Mouse (Mus musculus) forebrain, embryonic 10.5 days (tissue): ENCODE data around the gene Wnt5b. TPM values are rescaled to one million over a fixed set of nuclear protein-coding genes. Genes with fewer than 3 reads are reported as not detected.
A peak's percentile ranks its signal among the peaks of the same experiment; 100 is the strongest.

Experiments
- DNase-seq: peaks from one replicate; pipeline ENCODE4 v3.0.0-alpha.2; 2017; ENCODE audit warnings: low spot score; ENCODE audit errors: extremely low spot score
- H3K27ac ChIP-seq: fragments of 300-500 bp; sonication (generic); 2 replicates; pipeline ENCODE4 v1.5.1; 2016; ENCODE audit warnings: mild to moderate bottlenecking
- H3K27me3 ChIP-seq: fragments of 300-500 bp; sonication (generic); 2 replicates; pipeline ENCODE4 v1.6.1; 2016; ENCODE audit warnings: mild to moderate bottlenecking; ENCODE audit not compliant: poor library complexity, severe bottlenecking
- H3K36me3 ChIP-seq: fragments of 300-500 bp; sonication (generic); replicated peaks from 2 replicates; pipeline ENCODE4 v1.6.1; 2016; ENCODE audit warnings: mild to moderate bottlenecking, moderate library complexity
- H3K4me1 ChIP-seq: fragments of 300-500 bp; sonication (generic); 2 replicates; pipeline ENCODE4 v1.6.1; 2016
- H3K4me3 ChIP-seq: fragments of 300-500 bp; sonication (generic); 2 replicates; pipeline ENCODE4 v1.5.1; 2016; ENCODE audit warnings: mild to moderate bottlenecking, moderate library complexity
- H3K9me3 ChIP-seq: fragments of 300-500 bp; sonication (generic); 2 replicates; pipeline ENCODE4 v1.6.1; 2016; ENCODE audit warnings: mild to moderate bottlenecking, moderate library complexity
- WGBS: fragments of 180-500 bp; shearing (Covaris S2); methylation state at CpG from one replicate; pipeline ENCODE4 v1.1.7; 2016; 5-methylcytosine and 5-hydroxymethylcytosine counted together
- polyA plus RNA-seq: library from polyadenylated mRNA; unstranded; fragments of >200 nt; fragmentation: Nextera tagmentation; extraction: Ambion mirVana; gene quantifications from 2 replicates; pipeline ENCODE4 v1.2.1, GENCODE M21; 2016

Wnt5b gene
- polyA plus RNA-seq, 1 experiment from 2014 or later = 19.3 TPM

- H3K4me1 ChIP-seq = peaks cover 65% of the 10 kb centered on the region
- DNase-seq = peak; percentile 66
- peak overlapping the region; percentile 100 for H3K27ac ChIP-seq
- WGBS = under 1% methylated on average over 70 of the region's 70 CpGs
- H3K4me3 ChIP-seq = peak overlapping the region; percentile 72
- H3K9me3 ChIP-seq = no peaks in the 10 kb centered on the region
- H3K27me3 ChIP-seq = no peaks in the 10 kb centered on the region
- H3K36me3 ChIP-seq = peaks cover 38% of the 10 kb centered on the region
Measured at GRCm38 (mm10) chr6:119479876-119480705, 64.1 kb downstream of the Wnt5b start.

- Histone ChIP-seq H3K27me3 (no peaks in the 10 kb centered on the region), H3K36me3 (peaks cover 33% of the 10 kb centered on the region), H3K9me3 (no peaks in the 10 kb centered on the region), H3K27ac (peak within 1 kb of the TSS; percentile 100), H3K4me3 (peak within 1 kb of the TSS; percentile 72), H3K4me1 (peaks cover 58% of the 10 kb centered on the region)
- 2% methylated on average over 101 of the region's 101 CpGs for WGBS
- no peak for DNase-seq
Measured at GRCm38 (mm10) chr6:119479343-119479875, 64.7 kb downstream of the Wnt5b start, which contains the start of gene Fbxl14. TSS of gene Fbxl14 (plus strand) at chr6:119479668.

GRCm38 (mm10) chr6:119478560-119479342 is 65.4 kb downstream of the Wnt5b start:
- peak; percentile 89 for DNase-seq
- Histone ChIP-seq H3K27ac (peak overlapping the region; percentile 100), H3K4me3 (peak overlapping the region; percentile 72), H3K27me3 (no peaks in the 10 kb centered on the region), H3K4me1 (peaks cover 51% of the 10 kb centered on the region), H3K9me3 (no peaks in the 10 kb centered on the region), H3K36me3 (peaks cover 26% of the 10 kb centered on the region)
- 2% methylated on average over 49 of the region's 49 CpGs for WGBS

GRCm38 (mm10) chr6:119477686-119478310 is 66.3 kb downstream of the Wnt5b start:
- no peaks in the 10 kb centered on the region for H3K27me3 ChIP-seq
- peaks cover 16% of the 10 kb centered on the region for H3K36me3 ChIP-seq
- DNase-seq = no peak
- WGBS = 74% methylated on average over 13 of the region's 13 CpGs
- peak overlapping the region; percentile 100; the same call in 1 of the 2 replicates for H3K27ac ChIP-seq
- H3K4me1 ChIP-seq = peaks cover 42% of the 10 kb centered on the region
- H3K9me3 ChIP-seq = no peaks in the 10 kb centered on the region
- H3K4me3 ChIP-seq = peak overlapping the region; percentile 72; the same call in 1 of the 2 replicates

GRCm38 (mm10) chr6:119475988-119476387 is 68.2 kb downstream of the Wnt5b start:
- WGBS = 90% methylated on average over 6 of the region's 6 CpGs
- H3K27me3 ChIP-seq = no peaks in the 10 kb centered on the region
- H3K4me1 ChIP-seq = peaks cover 25% of the 10 kb centered on the region
- DNase-seq = no peak
- H3K9me3 ChIP-seq = no peaks in the 10 kb centered on the region
- no peak overlapping the region for H3K27ac ChIP-seq
- peaks cover 11% of the 10 kb centered on the region for H3K36me3 ChIP-seq
- no peak overlapping the region for H3K4me3 ChIP-seq

GRCm38 (mm10) chr6:119473992-119474391 is 70.2 kb downstream of the Wnt5b start:
- no peaks in the 10 kb centered on the region for H3K36me3 ChIP-seq
- H3K4me3 ChIP-seq = no peak overlapping the region
- DNase-seq = no peak
- WGBS = 89% methylated on average over 4 of the region's 4 CpGs
- no peaks in the 10 kb centered on the region for H3K27me3 ChIP-seq
- H3K9me3 ChIP-seq = no peaks in the 10 kb centered on the region
- no peak overlapping the region for H3K27ac ChIP-seq
- peaks cover 17% of the 10 kb centered on the region for H3K4me1 ChIP-seq

- Histone ChIP-seq H3K9me3 (no peaks in the 10 kb centered on the region), H3K36me3 (no peaks in the 10 kb centered on the region), H3K4me1 (peaks cover 17% of the 10 kb centered on the region), H3K27me3 (no peaks in the 10 kb centered on the region), H3K27ac (no peak overlapping the region), H3K4me3 (no peak overlapping the region)
- 88% methylated on average over 7 of the region's 7 CpGs for WGBS
- DNase-seq = no peak
Measured at GRCm38 (mm10) chr6:119473446-119473845, 70.7 kb downstream of the Wnt5b start.

- no peak overlapping the region for H3K27ac ChIP-seq
- DNase-seq = no peak
- no peaks in the 10 kb centered on the region for H3K36me3 ChIP-seq
- H3K9me3 ChIP-seq = no peaks in the 10 kb centered on the region
- H3K4me1 ChIP-seq = peaks cover 16% of the 10 kb centered on the region
- WGBS = 88% methylated on average over 3 of the region's 3 CpGs
- no peaks in the 10 kb centered on the region for H3K27me3 ChIP-seq
- no peak overlapping the region for H3K4me3 ChIP-seq
Measured at GRCm38 (mm10) chr6:119472705-119473104, 71.4 kb downstream of the Wnt5b start.

GRCm38 (mm10) chr6:119472135-119472534 is 72.0 kb downstream of the Wnt5b start:
- Histone ChIP-seq H3K9me3 (no peaks in the 10 kb centered on the region), H3K36me3 (no peaks in the 10 kb centered on the region), H3K4me1 (peaks cover 19% of the 10 kb centered on the region), H3K4me3 (no peak overlapping the region), H3K27me3 (no peaks in the 10 kb centered on the region), H3K27ac (no peak overlapping the region)
- WGBS = 34% methylated on average over 5 of the region's 5 CpGs
- DNase-seq = peak; percentile 57

- no peak for DNase-seq
- 94% methylated on average over 3 of the region's 3 CpGs for WGBS
- no peaks in the 10 kb centered on the region for H3K27me3 ChIP-seq
- H3K9me3 ChIP-seq = no peaks in the 10 kb centered on the region
- H3K27ac ChIP-seq = 0 out of 2 replicates have a peak overlapping the region, but pooled peaks have one; percentile 20
- no peaks in the 10 kb centered on the region for H3K36me3 ChIP-seq
- H3K4me1 ChIP-seq = peaks cover 19% of the 10 kb centered on the region
- H3K4me3 ChIP-seq = no peak overlapping the region
Measured at GRCm38 (mm10) chr6:119470777-119471176, 73.4 kb downstream of the Wnt5b start.

- 87% methylated on average over 2 of the region's 2 CpGs for WGBS
- Histone ChIP-seq H3K4me1 (peaks cover 19% of the 10 kb centered on the region), H3K27me3 (no peaks in the 10 kb centered on the region), H3K9me3 (no peaks in the 10 kb centered on the region), H3K4me3 (no peak overlapping the region), H3K27ac (peak overlapping the region; percentile 51; the same call in 1 of the 2 replicates), H3K36me3 (peaks cover 2% of the 10 kb centered on the region; the same call in 1 of the 2 replicates)
- no peak for DNase-seq
Measured at GRCm38 (mm10) chr6:119467785-119468059, 76.4 kb downstream of the Wnt5b start.
